Mouse (Mus musculus): ENCODE measurements at regions not wholly inside any gene's neighbourhood (a gene's known extent, or its start where the extent isn't known, plus 50 kb on each side); places are given as distances from the start of the nearest gene placed in this dataset.
"Not testable (repeated sequence)": the region's sequence is repeated elsewhere in the genome, so short reads cannot be mapped to it uniquely, and the experiment has no call there.

DNA sequence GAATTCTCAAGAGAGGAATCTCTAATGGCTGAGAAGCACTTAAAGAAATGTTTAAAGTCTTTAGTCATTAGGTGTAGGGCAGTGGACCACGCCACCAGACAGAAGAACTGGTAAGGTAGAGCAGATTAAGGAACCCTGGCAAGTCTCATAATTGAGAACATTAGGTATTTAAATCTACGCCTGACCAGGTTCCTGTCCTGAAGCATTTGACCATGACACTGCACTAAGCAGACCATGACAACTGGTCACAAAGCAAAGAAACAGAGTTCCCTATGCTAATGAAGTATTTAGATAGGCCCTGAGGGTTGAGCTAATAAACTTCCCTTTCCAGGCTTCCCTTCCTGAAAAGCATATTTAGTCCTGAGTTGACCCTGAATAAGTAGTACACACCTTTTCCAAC lies 562.3 kb downstream of the Cdh11 start:
- no peak for DNase-seq (ENCODE audit: extremely low read depth, low read depth, low spot score)

DNA sequence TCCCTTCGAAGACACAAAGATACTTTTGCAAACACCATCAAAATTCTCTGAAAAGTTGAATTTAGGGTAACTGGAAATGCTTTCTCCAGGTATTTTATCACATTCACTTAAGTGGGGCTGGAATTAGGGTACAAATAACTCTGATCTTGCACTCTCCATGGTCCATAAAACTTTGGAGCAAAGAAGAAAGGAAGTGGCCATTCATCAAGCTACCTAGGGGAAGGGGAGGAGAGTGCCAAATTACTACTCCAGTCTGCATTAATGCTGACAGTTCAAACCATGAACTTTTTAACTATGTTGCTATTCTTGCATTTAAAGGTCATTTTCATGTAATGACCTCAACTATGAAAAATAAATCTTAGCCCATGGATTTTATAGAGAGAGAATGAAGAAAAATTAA lies 579.8 kb downstream of the Cdh11 start:
- no peak for DNase-seq (ENCODE audit: extremely low read depth, low read depth, low spot score)

GRCm38 (mm10) chr8:102159541-102160197 lies 625.8 kb downstream of the Cdh11 start:
- no peak for DNase-seq (ENCODE audit: extremely low read depth, low read depth, low spot score)

- DNase-seq (ENCODE audit: extremely low read depth, low read depth, low spot score), result peak; percentile 70
Measured at GRCm38 (mm10) chr8:102118657-102119056, 666.8 kb downstream of the Cdh11 start.

DNA sequence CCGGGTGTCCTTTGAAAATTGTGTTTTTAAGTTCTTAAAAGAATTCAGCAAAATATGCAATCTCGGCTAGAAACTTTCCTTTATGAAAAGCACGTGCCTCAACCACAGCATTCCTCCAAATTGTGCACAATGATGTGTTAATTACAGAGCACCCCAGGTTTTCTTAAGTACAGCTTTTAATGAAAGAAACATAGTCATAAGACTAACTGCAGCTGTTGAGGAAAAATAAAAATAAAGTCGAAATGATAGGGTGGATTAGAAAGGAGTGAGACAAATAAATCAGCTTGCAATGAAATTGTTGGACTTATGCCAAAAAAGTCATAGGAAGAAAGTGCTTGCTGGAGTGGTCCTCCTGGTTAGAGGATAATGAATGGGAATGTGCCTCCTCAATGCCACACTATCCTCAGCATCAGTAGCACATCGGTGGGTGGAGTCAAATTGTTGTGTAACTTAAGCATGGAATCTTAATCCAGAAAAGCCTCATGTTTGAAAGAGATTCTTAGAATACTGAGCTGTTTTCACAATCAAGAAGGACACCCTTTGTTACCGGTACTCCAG lies 668.5 kb downstream of the Cdh11 start:
- no peak for DNase-seq (ENCODE audit: extremely low read depth, low read depth, low spot score)

- DNase-seq (ENCODE audit: extremely low read depth, low read depth, low spot score), result no peak
Measured at GRCm38 (mm10) chr8:102103773-102104172, 681.7 kb downstream of the Cdh11 start.

GRCm38 (mm10) chr8:102096726-102097125 lies 688.7 kb downstream of the Cdh11 start:
- DNase-seq (ENCODE audit: extremely low read depth, low read depth, low spot score), result no peak

DNA sequence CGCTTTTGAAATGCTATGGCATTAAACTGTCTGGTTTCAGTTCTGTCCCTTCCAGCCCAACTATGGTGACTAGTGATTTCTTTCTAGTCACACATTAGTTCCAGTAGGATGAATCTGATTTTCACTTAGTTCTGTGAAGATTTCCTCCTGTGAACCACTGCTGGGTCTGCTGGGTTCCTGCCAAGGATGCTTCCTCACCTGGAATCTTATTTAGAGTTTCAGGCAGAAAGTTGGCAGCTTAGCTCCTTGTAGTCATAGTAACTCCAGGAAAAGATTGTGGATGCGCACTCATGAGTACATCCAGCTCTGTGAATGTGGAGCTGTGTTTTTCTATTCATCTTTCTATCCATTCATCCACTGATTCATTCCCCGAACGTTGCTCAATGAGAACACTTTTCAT lies 699.5 kb downstream of the Cdh11 start:
- DNase-seq (ENCODE audit: extremely low read depth, low read depth, low spot score), result no peak

GRCm38 (mm10) chr8:102075611-102076010 lies 709.8 kb downstream of the Cdh11 start:
- no peak for DNase-seq (ENCODE audit: extremely low read depth, low read depth, low spot score)

- DNase-seq (ENCODE audit: extremely low read depth, low read depth, low spot score), result no peak
Measured at GRCm38 (mm10) chr8:102064137-102064536, 721.3 kb downstream of the Cdh11 start.

DNA sequence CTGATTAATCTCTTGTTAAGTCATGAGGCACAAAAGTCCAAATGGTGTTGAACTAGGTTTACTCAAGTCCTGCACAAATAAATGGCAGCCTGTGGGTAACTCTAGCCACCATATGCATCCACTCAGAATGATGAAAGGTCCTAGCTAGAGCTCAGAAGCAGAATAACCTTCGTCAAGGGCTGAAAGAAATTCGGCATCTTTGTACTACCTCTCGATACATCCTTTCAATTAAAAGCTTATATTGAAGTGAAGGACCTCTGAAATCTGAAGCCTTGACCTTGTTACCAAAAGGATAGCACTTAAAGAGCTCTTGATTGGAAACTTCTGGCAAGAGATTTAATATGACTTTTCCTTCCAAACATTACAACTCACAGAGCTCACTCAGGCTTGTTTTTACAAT lies 732.0 kb downstream of the Cdh11 start:
- DNase-seq (ENCODE audit: extremely low read depth, low read depth, low spot score), result no peak

DNA sequence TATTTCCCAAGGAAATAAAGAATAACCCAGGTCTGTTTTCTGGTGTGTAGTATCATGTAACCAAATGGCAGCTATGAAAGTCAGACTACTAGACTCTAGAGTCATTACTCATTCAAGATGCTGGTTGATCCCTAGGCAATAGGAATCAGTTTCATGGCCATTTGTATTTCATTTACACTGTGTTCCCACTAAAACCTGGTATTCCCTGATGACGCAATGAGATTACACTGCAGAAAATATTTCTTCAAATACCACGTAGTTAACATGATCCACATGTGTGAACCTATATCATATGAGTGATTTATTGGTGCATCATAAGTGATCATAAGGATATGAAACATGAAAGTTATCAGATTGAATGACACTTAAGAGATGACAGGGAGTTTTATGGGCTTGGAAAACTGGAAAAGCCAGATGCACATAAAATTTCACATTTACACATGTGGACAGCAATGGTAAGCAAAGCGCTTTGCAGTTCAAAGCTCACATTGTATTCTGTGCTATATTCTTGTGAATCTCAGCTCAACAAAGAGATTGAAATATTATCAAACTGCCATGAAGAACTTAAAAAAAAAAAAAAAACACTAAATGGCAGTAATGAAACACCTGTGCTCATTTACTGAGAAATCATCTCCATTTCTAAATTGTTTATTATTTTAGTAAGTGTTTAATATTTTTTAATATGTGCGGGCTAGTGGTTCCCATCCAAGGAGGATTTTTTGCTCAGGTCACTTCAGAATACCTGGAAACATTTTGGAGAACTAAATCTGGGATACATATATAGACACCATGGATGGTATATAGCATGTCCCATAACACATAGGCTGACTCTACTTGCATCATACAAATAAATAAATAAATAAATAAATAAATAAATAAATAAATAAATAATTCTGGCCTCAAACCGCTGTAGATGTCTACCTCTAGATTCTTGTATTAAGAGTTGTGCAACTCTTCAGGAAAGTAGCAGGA lies 758.2 kb downstream of the Cdh11 start:
- peak; percentile 28 for DNase-seq (ENCODE audit: extremely low read depth, low read depth, low spot score)

DNA sequence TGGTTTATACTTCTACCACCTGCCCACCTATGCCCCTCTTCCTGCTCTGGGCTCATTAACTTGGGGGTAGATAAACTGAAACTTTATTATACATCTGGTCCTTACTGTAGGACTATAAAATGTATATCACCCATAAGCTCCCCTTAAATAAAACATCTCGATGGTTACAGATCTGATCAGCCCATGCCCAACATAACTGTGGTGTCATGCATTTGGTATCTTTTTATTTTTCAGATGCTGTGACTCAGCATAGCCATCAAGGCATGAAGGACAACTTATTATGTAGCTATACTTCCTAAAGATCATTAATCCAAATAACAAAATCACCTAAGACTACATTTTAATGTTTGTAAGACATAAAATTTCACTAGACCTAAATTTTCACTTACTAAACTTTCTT lies 761.0 kb downstream of the Cdh11 start:
- no peak for DNase-seq (ENCODE audit: extremely low read depth, low read depth, low spot score)

- no peak for DNase-seq (ENCODE audit: extremely low read depth, low read depth, low spot score)
Measured at GRCm38 (mm10) chr8:102017776-102018175, 767.7 kb downstream of the Cdh11 start.

DNA sequence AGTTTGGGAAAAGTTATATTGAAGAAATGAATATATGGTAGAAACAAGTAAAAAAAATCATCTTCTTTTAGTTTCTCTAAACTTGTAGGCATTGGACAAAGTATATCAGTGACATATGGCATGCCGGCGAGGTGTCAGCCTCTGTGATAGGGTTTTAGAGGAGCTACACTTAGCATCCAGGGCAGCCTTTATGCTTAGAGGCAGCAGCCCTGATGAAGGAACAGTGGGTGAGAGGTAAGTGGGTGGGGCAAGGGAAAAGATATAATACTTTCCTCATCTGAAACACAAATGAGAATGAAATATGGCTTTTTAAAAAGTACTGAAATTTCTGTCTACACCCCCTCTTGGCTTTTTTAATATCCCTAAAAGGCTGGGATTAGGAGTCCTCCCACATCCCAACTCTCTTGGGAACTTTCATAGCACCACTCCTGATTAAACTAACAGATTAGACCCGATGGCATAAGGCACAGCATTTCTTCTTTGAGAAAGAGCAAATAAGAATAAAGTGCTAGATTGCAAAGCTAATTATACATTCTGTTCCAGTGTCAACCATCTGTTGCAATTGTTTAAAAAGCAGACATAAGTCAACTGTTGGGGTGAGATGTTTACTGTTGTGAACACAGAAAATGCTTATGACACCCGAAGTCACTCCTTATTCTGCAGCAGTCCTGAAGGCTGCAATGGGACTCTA lies 785.0 kb downstream of the Cdh11 start:
- no peak for DNase-seq (ENCODE audit: extremely low read depth, low read depth, low spot score)

- not testable (repeated sequence) for DNase-seq (ENCODE audit: extremely low read depth, low read depth, low spot score)
Measured at GRCm38 (mm10) chr8:101996761-101997160, 788.7 kb downstream of the Cdh11 start.

GRCm38 (mm10) chr8:101956832-101957231 lies 828.6 kb downstream of the Cdh11 start:
- DNase-seq (ENCODE audit: extremely low read depth, low read depth, low spot score), result no peak

- no peak for DNase-seq (ENCODE audit: extremely low read depth, low read depth, low spot score)
Measured at GRCm38 (mm10) chr8:101950599-101950998, 834.8 kb downstream of the Cdh11 start.

- no peak for DNase-seq (ENCODE audit: extremely low read depth, low read depth, low spot score)
Measured at GRCm38 (mm10) chr8:101937859-101938258, 847.6 kb downstream of the Cdh11 start.

- DNase-seq (ENCODE audit: extremely low read depth, low read depth, low spot score), result no peak
Measured at GRCm38 (mm10) chr8:101913665-101914064, 871.8 kb downstream of the Cdh11 start.

All from fat pad, adult 2 months (tissue).